Mouse (Mus musculus) cerebellum, postnatal 14 days (tissue): ENCODE measurements at regions not wholly inside any gene's neighbourhood (a gene's known extent, or its start where the extent isn't known, plus 50 kb on each side); places are given as distances from the start of the nearest gene placed in this dataset.
"Not testable (repeated sequence)": the region's sequence is repeated elsewhere in the genome, so short reads cannot be mapped to it uniquely, and the experiment has no call there.

Source experiments
- DNase-seq, 2 experiments: peaks; one replicate each; pipeline ENCODE4 v3.0.0; 2021; ENCODE audit warnings: mixed read lengths in 2 of 2

- no peak for DNase-seq
Observed at GRCm38 (mm10) chr15:62268189-62268588, 1345.4 kb upstream of the A1bg start.

GRCm38 (mm10) chr15:62267536-62267935 is 1344.7 kb upstream of the A1bg start:
- no peak for DNase-seq

DNA sequence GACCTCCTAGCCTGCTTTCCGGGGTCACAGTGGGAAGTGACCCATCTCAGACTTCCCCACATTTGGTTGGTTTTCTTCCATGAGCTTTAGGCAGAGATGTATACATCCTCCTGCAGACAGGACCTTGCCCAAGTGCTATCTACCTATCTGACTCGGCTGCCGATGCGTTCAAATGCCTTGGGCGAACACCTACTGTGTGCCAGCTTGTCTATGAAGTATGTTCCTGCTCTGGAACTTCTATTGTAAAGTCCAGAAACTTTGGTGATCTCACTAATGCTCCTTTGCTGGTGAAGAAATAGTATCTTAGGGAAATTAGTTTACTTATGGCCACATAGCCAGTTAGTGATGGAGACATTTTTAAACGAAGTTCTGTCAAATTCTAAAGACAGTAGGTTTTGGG is 1343.2 kb upstream of the A1bg start:
- no peak for DNase-seq

- DNase-seq: no peak
Observed at GRCm38 (mm10) chr15:62265484-62265937, 1342.7 kb upstream of the A1bg start.

GRCm38 (mm10) chr15:62264966-62265365 is 1342.2 kb upstream of the A1bg start:
- no peak for DNase-seq

DNA sequence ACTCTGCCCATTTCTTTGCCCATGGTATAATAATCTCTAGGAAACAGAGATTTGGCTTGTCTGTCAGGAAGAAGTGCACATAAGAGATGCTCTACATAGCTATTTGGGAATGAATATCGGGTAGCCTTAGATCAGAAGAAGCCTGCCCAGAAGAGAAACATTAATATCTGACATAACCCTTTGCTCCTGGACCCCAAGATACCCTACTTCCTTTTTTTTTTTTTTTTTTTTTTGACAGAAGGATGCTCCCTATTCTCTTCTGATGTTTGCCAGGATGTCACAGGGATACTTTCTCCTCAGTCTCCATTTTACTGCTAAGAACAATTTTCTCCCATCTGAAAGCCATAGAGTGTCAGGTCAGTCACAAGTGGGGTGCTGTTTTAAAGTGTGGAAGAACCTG is 1341.4 kb upstream of the A1bg start:
- DNase-seq: no peak

- DNase-seq: no peak
Observed at GRCm38 (mm10) chr15:62262487-62262886, 1339.7 kb upstream of the A1bg start.

GRCm38 (mm10) chr15:62261520-62261919 is 1338.7 kb upstream of the A1bg start:
- no peak for DNase-seq

- DNase-seq: no peak
Observed at GRCm38 (mm10) chr15:62258611-62259010, 1335.8 kb upstream of the A1bg start.

GRCm38 (mm10) chr15:62257955-62258354 is 1335.1 kb upstream of the A1bg start:
- DNase-seq: peak; percentile 38 to 56

- no peak for DNase-seq
Observed at GRCm38 (mm10) chr15:62257110-62257667, 1334.4 kb upstream of the A1bg start.

- no peak for DNase-seq
Observed at GRCm38 (mm10) chr15:62255571-62255970, 1332.8 kb upstream of the A1bg start.

GRCm38 (mm10) chr15:62253724-62254123 is 1330.9 kb upstream of the A1bg start:
- DNase-seq: no peak

- not testable (repeated sequence) for DNase-seq
Observed at GRCm38 (mm10) chr15:62252078-62252833, 1329.4 kb upstream of the A1bg start.

GRCm38 (mm10) chr15:62249436-62249835 is 1326.6 kb upstream of the A1bg start:
- DNase-seq: no peak

DNA sequence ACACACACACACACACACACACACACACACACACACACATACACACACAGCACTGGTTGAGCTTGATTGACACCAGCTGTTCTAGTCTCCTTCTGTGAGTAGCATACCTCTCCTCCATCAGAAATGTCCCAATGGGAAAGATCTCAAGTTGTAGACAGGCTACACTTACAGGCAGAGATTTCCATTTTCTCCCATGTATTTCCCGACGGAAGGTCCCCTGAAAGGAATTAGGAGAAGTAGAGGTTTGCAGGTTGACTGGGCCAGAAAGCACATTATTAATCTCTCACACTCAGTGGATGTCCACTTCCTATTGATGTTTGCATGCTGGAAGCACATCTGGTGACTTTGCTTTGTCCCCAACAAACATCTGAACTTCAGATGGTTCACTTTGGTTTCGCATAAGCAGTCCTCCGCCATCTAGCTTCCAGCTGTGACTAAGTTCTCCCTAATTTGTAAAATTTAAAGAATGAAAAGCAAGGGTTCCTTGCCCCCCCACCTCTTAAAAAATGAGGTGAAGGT is 1323.8 kb upstream of the A1bg start:
- DNase-seq: no peak

DNA sequence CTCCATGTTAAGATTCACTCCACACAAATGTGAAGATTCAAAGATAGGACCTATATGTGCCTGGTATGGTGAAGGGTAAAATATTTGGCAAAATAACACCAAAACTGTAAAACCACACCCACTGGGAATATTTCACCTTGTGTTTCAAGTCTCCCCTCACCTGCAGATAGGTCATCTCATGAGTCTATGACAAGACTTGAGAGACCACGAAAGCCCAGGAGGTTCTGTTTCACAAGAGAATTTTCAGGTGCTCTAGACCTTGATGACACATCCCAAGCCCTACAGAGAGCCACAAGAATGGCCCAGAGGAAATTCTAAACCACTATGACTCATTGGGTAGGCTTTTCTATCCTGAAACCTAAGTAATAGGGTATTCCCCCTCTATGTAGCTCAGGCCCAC is 1322.4 kb upstream of the A1bg start:
- DNase-seq: no peak

DNA sequence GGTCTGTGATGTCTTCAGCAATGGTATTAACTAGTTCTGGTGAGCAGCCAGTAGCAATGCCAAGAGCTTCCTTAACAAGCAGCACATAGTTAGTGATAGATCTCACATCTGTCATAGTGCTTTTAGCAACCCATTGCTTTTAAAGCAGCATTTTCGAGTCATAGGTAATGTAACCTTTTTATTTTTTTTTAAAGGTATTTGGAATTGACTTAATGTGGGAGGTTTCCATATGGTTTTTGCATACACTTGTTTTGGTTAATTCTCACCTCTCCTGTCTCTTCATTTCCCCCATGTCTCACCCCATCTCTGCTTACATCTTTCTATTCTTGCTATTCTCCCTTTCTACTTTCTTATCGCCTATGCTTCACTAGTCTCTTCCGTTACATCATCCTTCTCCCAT is 1322.0 kb upstream of the A1bg start:
- DNase-seq: no peak

GRCm38 (mm10) chr15:62240031-62240430 is 1317.2 kb upstream of the A1bg start:
- DNase-seq: no peak

DNA sequence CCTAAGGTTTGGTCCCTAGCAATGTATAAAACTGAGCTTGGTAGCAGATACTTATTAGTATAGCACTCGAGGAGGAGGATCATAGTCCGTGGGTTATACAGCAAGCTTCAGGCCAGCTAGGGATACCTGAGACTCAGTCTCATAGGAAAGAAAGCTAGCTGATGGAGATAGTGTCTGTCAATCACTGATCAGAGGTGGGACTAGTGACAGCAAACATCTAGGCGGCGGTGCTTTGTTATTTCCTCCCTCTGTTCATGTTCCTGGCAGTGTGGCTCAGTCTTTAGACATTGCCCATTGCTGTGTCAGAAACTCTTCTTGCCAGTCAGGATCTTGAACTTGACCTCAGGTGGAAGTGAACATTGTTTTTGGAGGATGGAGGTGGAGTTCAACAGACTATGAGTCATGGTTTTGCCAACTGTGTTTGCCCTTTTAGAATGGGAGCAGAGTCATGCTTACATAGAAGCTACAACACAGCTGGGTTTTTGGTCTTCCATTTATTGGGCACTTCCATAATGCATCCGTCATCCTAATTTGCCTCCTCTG is 1315.8 kb upstream of the A1bg start:
- DNase-seq: no peak

DNA sequence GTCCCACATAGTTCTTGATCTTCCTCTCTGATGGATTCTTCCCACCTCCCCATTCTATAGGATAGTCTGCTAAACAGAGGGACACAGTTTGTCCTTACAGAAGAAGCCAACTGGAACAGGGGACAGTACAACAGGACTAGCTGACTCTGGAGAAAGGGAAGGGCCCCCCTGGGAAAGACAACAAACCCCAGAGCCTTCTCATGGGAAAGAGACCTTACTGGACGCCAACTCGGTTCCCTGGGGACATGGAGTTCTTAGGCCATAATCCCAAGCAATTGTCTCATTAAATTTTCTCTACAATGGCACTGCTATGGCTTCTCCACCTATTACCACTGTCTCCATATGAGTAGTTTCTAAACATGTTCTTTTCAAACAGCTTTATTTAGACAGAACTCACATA is 1313.2 kb upstream of the A1bg start:
- DNase-seq: no peak

DNA sequence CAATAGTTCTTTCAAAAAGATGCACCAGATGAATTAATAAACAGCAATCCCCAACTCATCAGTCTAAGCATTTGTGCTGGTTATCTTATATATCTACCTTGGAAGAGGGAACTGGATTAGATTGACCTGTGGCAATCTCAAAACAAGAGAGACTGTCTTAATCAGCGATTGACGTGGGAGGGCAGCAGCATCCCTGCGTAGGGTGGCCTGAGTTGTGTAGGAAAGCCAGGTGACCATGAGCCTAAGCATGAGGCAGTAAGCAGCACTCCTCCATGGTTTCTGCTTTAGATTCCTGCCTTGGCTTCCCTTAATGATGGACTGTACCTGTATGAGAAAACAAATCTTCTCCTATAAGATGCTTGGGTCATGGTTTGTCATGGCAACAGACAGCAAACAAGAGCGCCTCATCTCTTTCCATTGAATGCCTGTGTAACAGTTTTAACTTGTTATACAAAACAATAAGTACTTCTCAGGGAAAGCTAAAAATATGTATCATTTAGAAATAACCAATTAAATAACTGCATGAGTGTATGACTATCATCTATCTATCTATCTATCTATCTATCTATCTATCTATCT is 1311.5 kb upstream of the A1bg start:
- no peak for DNase-seq

DNA sequence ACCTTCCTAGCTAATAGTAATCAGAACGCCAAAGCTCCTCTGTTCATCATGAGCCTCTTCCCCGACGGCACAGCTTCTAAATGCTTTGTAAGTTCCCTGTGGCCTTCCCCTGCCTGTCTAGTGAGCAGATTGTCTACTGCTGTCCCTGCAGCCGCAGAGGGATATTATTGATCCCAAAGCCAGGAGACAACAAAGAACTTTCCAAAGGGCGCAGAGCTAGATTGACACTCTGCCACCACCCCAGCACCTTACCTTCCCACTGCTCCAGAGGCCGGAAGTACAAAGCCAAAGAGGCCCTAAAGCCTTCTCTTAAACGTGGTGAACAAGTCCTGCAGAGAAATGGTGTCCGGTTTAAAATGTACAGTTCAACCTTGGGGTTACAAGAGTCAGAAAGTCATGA is 1310.3 kb upstream of the A1bg start:
- DNase-seq: no peak

DNA sequence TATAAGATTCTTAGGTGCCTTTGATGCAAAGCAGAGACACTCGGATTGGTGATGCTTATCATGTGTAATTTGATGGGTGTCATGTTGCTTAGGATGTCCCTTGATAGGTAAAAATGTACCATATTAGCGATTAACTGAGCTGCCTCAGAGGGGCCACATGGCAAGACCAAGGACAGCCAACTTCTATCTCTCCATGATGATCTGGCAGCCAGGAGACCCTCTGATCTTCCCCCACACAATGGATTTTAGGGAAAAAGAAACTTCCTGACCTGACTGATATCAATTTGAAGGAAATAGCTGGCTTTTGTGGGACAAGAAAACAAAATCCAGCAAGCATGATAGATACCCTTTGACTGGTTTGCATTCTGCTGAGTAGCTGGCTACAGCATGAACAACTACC is 1308.9 kb upstream of the A1bg start:
- no peak for DNase-seq
